Mouse (Mus musculus) ovary, adult 18-20 months (tissue): ENCODE measurements around the gene Hand2.

Experiments
- DNase-seq: peaks from one replicate; pipeline ENCODE4 v3.0.0; 2022; ENCODE audit warnings: low spot score, mixed read lengths

Gene Hand2

GRCm38 (mm10) chr8:57320851-57321743 lies at the start of gene Hand2:
Gene Hand2 (plus strand): TSS chr8:57320983.
- no peak for DNase-seq

DNA sequence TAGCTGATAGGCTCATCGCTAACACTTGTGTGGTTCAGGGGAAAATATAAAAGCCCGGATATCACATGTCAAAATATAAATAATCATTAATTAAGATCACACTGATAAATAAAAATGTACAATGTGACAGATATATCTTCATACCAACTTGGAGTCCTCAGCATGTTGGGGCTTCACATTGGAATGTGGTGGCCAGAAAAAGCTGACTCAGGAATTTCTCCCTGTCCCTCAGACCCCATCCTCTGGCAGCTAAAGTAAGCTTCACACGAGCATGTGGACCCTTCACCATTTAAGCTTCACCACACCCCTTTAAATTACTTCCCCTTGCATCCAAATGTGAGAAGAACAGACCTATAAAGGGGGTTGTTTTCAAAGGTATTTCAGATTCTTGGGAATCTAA lies 47.7 kb upstream of the Hand2 start:
- no peak for DNase-seq

GRCm38 (mm10) chr8:57293441-57293840 lies 27.3 kb upstream of the Hand2 start:
- DNase-seq: no peak

DNA sequence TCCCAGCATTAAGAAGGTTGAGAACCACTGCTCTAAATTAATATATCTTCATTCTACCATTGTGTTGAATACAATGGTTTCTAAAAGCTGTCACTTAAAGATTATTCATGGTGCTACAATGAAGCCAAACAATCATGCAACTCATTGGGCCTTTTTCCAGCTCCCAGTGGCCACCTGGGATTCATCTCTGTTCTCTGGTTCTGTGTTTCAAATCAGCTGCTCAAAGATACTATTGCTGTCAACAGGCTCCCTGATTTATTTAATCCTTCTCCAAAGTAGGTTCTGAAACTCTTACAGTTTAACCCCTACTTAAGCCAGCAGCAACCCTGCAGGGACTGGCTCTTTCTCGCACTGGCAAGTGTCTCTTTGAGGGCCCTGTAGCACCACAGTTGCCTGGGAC lies 17.3 kb upstream of the Hand2 start:
- DNase-seq: no peak

- DNase-seq: no peak
Measured at GRCm38 (mm10) chr8:57304944-57305343, 15.8 kb upstream of the Hand2 start.

DNA sequence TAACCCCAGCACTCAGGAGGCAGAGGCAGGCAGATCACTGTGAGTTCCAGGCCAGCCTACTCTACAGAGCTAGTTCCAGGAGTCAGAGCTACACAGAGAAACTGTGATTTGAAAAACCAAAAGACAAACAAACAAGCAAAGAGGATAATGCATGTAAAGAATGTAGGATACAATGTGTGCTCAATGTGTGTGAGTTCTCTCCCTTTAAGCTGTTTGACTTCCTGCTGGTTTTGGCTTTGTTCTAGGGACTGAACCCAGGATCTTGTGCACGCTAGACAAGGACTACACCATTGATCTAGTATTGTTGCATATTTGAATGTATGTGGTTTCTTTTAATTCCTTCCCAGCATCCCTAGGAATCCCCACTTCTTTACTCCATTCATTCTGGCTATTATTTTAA lies 14.3 kb upstream of the Hand2 start:
- DNase-seq: no peak

GRCm38 (mm10) chr8:57309844-57310485 lies 10.8 kb upstream of the Hand2 start:
- no peak for DNase-seq

GRCm38 (mm10) chr8:57312031-57312981 lies 8.5 kb upstream of the Hand2 start:
- DNase-seq: no peak

GRCm38 (mm10) chr8:57313583-57313982 lies 7.2 kb upstream of the Hand2 start:
- no peak for DNase-seq

GRCm38 (mm10) chr8:57314216-57314615 lies 6.6 kb upstream of the Hand2 start:
- no peak for DNase-seq

GRCm38 (mm10) chr8:57315471-57315870 lies 5.3 kb upstream of the Hand2 start:
- no peak for DNase-seq

- no peak for DNase-seq
Measured at GRCm38 (mm10) chr8:57317107-57317506, 3.7 kb upstream of the Hand2 start.

DNA sequence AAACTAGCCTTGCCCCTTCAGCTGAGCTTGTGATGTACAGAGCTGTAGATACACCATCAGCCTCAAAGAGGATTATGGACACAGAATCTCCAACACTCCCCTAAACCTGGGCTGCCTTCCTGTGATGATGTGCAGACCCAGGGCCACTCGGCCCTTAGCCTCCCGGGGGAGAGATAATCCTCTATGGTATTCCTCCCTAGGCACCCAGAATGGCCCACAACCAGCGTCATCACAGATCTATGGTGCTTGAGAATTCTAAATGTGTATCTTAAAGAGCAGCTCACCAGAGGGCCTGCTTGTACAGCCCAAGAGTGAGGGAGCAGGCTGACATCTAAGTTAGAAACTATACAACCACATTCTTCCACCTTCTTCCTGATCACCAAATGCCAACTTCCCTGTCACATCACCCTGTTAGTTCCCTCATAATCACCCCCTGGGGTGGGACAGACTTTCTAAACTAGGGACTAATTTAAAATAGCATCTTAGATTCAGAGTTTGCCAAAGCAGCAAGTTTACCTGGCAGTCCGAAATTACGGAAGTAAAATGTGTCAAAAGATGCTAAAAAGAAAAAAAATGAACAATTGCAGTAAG lies 2.8 kb upstream of the Hand2 start:
- DNase-seq: no peak

DNA sequence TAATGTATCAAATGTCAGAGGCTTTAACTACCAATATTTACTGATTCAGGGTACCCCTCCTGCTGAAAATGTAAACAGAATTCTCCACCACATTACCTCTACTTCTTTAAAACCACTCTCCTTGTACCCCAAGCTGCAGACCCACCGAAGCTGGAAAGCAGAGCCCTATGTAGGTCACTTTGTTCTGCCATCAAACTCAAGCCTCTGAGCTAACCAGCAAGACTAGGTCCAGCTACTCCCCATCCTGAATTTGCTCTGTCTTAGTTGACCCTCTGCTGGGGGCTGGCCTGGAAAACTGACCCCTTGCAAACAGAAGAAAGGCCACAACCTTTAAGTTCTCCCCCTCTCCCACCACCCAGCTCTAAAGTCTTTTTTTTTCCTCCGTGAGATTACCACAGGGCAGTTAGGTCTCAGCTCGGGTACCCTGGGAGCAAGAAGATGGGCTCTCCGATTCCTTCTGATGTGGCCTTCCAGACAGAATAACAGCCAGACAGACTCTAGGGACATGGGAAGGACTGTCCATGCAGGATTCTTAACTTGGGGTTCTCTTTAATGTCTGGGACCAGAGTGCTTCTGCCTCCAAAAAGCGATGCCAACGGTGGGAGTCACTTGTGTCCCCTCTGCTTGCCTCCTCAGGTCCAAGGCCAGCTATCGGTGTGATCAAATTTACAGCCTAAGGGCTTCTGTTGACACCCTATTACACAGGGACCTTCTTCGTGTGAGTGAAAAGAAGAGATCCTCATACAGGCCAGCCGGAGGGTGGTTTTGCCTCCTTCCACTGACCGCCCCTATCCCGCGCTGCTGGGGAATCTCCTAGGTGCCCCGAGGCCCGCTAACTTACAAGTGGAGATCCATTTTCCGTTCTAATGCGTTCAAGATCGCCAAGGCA lies 1.4 kb upstream of the Hand2 start:
- DNase-seq: no peak

DNA sequence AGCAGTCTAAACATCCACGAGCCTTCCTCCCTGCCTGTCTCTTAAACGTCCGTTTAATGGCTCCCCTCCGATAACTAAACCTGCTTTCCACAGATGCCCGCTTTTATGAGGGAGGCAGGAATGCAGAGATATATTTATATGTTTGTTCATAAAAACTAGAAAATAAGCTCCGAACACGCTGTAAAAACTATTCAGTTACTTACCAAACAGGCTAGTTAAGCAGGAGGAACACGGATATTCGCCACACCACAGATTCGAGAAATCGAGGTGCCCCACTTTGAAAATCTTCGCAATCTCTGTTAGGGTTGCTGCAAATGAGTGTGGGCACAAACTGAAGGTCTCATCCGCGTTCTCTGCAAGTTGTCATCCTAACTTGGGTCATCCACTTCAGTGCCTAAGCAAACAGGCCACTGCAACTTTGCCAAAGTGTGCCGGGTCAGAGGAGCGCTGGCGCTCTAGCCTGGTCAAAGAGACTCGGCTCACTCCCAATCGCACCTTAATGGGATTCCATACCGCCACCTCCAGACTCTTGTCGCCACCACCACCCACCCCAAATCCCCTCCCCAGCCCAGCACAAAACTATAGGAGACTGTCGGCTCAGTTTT lies 700 bp upstream of the Hand2 start:
- DNase-seq: no peak

DNA sequence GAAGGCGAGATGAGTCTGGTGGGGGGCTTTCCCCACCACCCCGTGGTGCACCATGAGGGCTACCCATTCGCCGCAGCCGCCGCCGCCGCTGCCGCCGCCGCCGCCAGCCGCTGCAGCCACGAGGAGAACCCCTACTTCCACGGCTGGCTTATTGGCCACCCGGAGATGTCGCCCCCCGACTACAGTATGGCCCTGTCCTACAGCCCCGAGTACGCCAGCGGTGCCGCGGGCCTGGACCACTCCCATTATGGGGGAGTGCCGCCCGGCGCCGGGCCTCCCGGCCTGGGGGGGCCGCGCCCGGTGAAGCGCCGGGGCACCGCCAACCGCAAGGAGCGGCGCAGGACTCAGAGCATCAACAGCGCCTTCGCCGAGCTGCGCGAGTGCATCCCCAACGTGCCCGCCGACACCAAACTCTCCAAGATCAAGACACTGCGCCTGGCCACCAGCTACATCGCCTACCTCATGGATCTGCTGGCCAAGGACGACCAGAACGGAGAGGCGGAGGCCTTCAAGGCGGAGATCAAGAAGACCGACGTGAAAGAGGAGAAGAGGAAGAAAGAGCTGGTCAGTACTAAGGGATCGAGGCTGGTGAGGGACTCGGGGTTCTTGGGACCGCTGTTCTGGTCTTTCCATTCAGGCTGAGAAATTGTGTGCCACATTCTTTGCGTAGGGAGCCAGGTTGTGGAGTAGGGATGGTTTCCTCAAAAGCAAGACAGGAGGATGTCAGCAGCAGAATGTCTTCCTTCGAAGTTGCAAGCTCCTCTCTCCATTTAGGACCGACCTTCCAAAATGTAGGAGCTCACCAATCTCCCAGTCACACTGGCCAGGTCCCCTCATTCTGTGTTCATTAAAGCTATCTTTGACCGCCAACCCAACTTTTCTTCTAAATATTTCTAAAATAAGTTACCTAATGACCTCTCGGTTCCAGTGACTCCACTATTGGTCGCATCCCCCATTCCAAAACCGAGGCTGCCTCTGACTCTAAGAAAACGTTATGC lies 1.4 kb downstream of the Hand2 start:
- no peak for DNase-seq

DNA sequence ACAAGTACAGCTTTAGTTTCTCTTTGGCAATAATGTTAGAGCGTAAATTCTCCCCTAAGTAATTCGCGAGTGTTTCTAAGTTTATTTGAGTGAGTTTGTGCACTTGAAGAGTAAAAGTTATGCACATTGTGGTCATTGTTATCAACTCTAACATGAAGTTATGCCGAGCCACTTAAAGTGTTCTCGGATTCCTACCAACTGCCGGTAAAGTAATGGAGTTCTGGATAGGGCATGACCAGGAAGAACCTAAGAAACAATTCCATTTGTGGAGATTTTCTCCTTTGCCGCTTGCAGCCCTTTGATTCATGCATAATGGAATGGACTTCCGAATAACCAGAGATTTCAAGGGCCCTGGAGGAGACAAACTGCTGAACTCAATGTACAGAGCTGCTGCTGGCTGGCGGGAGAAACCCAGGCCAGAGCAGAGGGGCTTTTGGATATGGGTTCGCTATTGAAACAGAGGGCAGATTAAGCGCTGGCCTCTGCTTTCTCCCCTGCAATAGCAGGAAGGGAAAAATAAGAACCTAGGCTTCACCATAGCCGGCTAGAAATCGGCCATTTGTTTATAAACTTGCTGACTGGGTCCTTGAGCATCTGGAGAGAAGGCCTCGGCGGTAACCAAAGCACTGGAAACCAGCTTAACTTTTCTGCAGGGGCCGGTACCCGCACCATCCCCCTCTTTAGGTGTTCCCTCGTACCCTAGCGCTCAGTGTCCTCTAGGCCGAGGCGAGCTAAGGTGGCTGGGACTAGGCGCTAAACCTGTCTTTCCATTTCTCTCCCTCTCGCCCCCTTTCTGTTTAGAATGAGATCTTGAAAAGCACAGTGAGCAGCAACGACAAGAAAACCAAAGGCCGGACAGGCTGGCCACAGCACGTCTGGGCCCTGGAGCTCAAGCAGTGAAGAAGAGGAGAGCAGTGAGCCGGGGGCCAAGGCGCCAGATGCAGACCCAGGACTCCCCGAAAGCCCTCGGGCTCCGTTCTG lies 2.5 kb downstream of the Hand2 start:
- DNase-seq: no peak

DNA sequence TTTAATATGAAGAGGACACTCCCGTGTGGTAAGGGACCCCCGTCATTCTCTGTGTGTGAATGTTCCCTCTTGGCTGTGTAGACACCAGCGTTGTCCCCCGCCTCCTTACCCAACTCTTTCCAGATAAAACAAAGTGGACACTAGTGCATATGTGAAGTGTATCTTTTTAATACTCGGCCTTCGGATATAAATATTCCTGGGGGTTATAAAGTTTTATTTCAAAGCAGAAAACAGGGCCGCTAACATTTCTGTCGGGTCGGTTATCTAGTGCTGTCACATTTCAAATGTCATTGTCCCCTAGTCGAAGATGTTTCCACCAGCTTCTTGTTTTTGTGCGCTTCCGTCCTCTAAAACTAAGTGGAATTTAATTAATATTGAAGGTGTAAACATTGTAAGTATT lies 3.3 kb downstream of the Hand2 start:
- DNase-seq: no peak
